Mouse (Mus musculus): ENCODE data around the gene Tor2a. TPM values are rescaled to one million over a fixed set of nuclear protein-coding genes. Genes with fewer than 3 reads are reported as not detected.

Tor2a gene
- total RNA-seq, 2 experiments from 2014 or later: 3.7 to 4.9 TPM

DNA sequence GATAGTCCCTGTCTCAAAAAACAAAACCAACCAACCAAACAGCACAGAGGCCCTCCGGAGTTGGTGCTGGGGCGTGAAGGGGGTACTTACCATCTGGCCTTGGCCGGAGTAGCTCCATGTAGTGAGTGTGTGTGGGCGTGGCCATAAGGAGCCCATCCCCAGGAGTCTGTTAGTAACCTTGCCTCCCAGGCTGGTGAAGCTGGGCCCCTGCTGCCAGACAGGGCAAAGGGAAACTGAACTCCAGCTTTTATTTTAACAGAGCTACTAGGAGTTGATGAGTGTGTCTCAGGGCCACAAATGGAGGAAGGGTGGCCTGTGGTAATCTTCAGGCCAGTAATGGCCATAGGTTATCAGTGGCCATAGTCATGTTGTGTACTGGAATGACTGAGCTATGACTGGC, 22.6 kb upstream of the Tor2a start:
- no peak for DNase-seq
- Histone ChIP-seq H3K27ac (peak overlapping the region; percentile 75), H3K4me3 (peak overlapping the region; percentile 36)
- intact Hi-C loops (cut with DNase I): no loop called here
- TF ChIP-seq CTCF (IDR thresholded peaks at IDR 0.05): no peak

GRCm38 (mm10) chr2:32734933-32735332, 22.1 kb upstream of the Tor2a start:
- H3K4me3 ChIP-seq: peak overlapping the region; percentile 48
- DNase-seq: peak; percentile 62
- intact Hi-C loops (cut with DNase I): no loop called here
- peak overlapping the region; percentile 75 for H3K27ac ChIP-seq
- TF ChIP-seq CTCF (IDR thresholded peaks at IDR 0.05): no peak

- intact Hi-C loops (cut with DNase I): no loop called here
- Histone ChIP-seq H3K27ac (peak overlapping the region; percentile 75), H3K4me3 (peak overlapping the region; percentile 48)
- DNase-seq: no peak
- no peak for TF ChIP-seq CTCF (IDR thresholded peaks at IDR 0.05)
Observed at GRCm38 (mm10) chr2:32736306-32736829, 20.7 kb upstream of the Tor2a start.

DNA sequence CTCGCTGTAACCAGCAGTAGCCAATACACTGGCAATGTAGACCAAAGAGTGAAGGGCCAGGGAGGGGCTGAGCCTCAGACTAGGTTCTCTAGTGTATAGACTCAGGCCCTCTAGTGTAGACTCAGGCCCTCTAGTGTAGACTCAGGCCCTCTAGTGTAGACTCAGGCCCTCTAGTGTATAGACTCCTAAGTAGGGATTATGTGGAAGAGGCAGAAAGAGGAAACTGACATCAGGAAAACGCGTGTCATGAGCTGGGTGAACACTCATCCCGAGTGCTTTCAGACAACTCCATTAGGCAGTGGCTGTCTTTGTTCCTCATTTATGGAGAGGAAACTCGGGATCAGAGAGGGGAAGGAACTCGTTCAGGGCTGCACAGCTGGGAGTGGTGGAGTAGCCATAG, 20.0 kb upstream of the Tor2a start:
- peak overlapping the region; percentile 75 for H3K27ac ChIP-seq
- intact Hi-C loops (cut with DNase I): no loop called here
- peak overlapping the region; percentile 37 for H3K4me3 ChIP-seq
- DNase-seq: no peak
- TF ChIP-seq CTCF (IDR thresholded peaks at IDR 0.05): no peak

GRCm38 (mm10) chr2:32739311-32739710, 17.7 kb upstream of the Tor2a start:
- no peak for TF ChIP-seq CTCF (IDR thresholded peaks at IDR 0.05)
- H3K4me3 ChIP-seq: no peak overlapping the region; the same call in 1 of the 2 replicates
- DNase-seq: no peak
- intact Hi-C loops (cut with DNase I): no loop called here
- peak overlapping the region; percentile 1; the same call in 1 of the 2 replicates for H3K27ac ChIP-seq

GRCm38 (mm10) chr2:32740916-32741272, 16.1 kb upstream of the Tor2a start, which contains the start of gene 6330409D20Rik:
TSS of gene 6330409D20Rik (minus strand) at chr2:32741016.
- intact Hi-C loops (cut with DNase I): no loop called here
- Histone ChIP-seq H3K4me3 (peak within 1 kb of the TSS; percentile 67), H3K27ac (peak within 1 kb of the TSS; percentile 28; the same call in 1 of the 2 replicates)
- TF ChIP-seq CTCF (IDR thresholded peaks at IDR 0.05): no peak
- DNase-seq: no peak

DNA sequence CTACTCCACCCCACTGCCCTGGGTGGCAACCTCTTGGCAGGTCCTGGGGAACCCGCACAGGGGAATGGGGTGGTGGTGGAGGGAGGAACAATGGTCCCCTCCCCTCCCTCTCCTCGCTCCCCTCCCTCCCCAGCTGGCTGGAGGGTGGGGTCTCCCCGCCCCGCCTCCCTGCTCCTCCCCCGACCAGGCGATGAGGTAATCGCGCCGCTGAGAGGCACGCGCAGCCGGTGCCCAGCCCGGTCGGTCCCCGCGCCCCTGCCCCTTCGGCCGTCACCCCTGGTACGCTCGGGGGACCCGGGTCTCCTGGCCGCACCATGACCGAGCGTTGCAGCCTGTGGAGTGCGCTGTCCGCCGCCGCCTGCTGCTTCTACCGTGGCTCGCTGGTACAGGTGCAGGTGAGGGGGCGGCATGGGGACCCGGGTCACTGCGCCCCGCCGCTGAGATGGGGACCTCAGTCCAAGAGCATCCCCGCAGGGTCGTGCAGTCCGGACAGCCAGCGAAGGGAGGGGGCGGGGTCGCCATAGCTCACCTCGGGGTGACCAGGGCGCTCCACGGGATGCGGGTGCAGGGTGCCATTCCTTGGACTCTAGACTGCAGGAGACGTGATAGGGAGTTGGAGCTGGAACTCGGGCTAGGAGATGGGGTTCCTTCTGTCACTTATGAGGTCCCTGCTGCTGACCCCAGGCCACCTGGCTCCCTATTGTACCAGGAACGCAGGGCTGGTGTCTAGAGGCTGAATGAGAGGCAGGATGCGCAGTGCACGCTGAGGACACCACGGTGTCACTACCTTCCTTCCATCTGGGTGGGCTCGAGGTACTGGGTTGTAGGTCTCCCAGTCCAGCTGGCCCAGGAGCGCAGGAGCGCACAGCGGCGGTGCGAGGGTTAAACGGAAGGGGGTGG, 15.5 kb upstream of the Tor2a start:
- peak overlapping the region; percentile 67 for H3K4me3 ChIP-seq
- intact Hi-C loops (cut with DNase I): no loop called here
- DNase-seq: peak; percentile 61

GRCm38 (mm10) chr2:32742173-32742531, 14.9 kb upstream of the Tor2a start:
- no peak for TF ChIP-seq CTCF (IDR thresholded peaks at IDR 0.05)
- no peak for DNase-seq
- H3K27ac ChIP-seq: no peak overlapping the region
- intact Hi-C loops (cut with DNase I): no loop called here
- peak overlapping the region; percentile 67 for H3K4me3 ChIP-seq

More for the DNA sequence above, 15.5 kb upstream of the Tor2a start:
- H3K27ac ChIP-seq: peak overlapping the region; percentile 28; the same call in 1 of the 2 replicates
- no peak for TF ChIP-seq CTCF (IDR thresholded peaks at IDR 0.05)

DNA sequence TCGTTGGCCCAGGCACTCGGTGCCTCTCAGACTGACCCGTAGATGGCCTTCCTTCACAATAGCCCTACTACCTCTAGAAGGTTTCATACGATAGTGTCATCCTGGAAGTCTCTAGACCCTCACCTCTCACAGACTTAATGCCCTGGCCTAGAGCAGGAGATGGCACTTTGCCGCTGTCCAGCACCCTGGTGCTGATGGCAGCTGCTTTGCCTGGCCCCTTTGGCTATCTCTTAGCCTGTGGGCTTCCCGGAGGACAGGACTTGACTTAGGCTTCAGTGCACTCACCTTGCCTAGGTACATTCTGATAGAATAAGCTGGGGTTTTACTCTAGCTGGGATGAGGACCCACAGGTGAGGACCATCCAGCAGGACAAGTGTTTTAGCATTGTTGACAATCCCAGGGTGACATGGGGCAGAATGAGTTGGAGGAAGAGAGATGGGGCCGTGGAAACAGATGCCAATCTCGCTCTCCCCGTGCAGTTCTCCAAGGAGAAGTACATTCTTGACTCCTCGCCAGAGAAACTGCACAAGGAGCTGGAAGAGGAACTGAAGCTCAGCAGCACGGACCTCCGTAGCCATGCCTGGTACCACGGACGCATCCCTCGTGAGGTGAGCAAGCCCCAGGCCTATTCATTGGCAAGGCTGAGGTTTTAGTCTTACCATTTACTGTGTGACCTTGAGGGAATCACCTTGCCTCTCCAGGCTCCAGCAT, 12.6 kb upstream of the Tor2a start:
- H3K4me3 ChIP-seq: no peak overlapping the region
- TF ChIP-seq CTCF (IDR thresholded peaks at IDR 0.05): no peak
- intact Hi-C loops (cut with DNase I): no loop called here
- no peak overlapping the region for H3K27ac ChIP-seq
- DNase-seq: no peak

GRCm38 (mm10) chr2:32749082-32749481, 8.0 kb upstream of the Tor2a start:
- TF ChIP-seq CTCF (IDR thresholded peaks at IDR 0.05): no peak
- Histone ChIP-seq H3K27ac (no peak overlapping the region), H3K4me3 (no peak overlapping the region)
- intact Hi-C loops (cut with DNase I): no loop called here
- no peak for DNase-seq

- intact Hi-C loops (cut with DNase I): no loop called here
- no peak overlapping the region for H3K27ac ChIP-seq
- peak; percentile 9 for TF ChIP-seq CTCF (IDR thresholded peaks at IDR 0.05)
- DNase-seq: no peak
- H3K4me3 ChIP-seq: no peak overlapping the region
Observed at GRCm38 (mm10) chr2:32750199-32750598, 6.8 kb upstream of the Tor2a start.

DNA sequence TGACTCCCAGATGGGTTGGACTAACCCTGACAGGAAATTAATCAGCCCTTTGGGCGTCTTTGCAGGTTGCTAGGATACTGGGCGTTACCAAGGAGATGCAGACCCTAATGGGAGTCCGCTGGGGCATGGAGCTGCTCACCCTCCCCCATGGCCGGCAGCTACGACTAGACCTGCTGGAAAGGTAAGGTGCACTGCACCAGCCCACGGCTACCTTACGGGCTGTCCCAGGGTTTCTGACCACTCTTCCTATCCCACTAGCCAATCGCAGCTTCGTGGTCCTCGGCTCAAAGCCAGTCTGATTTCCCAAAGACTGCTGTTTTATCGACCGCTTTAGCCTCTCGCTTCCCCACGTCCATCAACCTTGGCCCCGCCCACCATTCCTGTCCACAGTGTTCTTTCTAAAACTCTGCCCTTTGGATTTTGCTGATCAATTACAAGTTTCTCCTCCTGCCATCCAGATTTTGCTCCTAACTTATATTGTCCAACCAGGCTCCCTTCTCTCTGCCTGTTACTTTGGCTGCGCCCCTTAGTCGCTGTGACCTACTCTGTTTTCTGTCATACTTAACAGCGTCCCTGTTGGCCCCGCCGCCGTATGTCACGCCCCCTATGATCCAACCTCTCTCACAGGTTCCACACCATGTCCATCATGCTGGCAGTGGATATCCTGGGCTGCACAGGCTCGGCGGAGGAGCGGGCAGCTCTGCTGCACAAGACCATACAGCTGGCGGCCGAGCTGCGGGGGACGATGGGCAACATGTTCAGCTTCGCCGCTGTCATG, 6.0 kb upstream of the Tor2a start:
- intact Hi-C loops (cut with DNase I): no loop called here
- Histone ChIP-seq H3K4me3 (peak overlapping the region; percentile 31), H3K27ac (no peak overlapping the region)
- DNase-seq: no peak
- TF ChIP-seq CTCF (IDR thresholded peaks at IDR 0.05): no peak

All from gastrocnemius, adult 2 months (tissue).